Mouse (Mus musculus) lung, adult 2 months (tissue): ENCODE results near the gene Hoxa10.

ENCODE experiments used
- CTCF ChIP-seq: fragments of 200-500 bp; IDR thresholded peaks from 2 replicates; pipeline ENCODE4 v1.5.1; 2011; ENCODE audit warnings: mild to moderate bottlenecking, low read length, control low read depth; ENCODE audit not compliant: insufficient read depth
- POLR2A ChIP-seq: fragments of 200-500 bp; IDR thresholded peaks from 2 replicates; pipeline ENCODE4 v1.6.1; 2011; ENCODE audit warnings: low read depth, mild to moderate bottlenecking, control low read depth, low read length, borderline replicate concordance; ENCODE audit errors: extremely low read depth

DNA sequence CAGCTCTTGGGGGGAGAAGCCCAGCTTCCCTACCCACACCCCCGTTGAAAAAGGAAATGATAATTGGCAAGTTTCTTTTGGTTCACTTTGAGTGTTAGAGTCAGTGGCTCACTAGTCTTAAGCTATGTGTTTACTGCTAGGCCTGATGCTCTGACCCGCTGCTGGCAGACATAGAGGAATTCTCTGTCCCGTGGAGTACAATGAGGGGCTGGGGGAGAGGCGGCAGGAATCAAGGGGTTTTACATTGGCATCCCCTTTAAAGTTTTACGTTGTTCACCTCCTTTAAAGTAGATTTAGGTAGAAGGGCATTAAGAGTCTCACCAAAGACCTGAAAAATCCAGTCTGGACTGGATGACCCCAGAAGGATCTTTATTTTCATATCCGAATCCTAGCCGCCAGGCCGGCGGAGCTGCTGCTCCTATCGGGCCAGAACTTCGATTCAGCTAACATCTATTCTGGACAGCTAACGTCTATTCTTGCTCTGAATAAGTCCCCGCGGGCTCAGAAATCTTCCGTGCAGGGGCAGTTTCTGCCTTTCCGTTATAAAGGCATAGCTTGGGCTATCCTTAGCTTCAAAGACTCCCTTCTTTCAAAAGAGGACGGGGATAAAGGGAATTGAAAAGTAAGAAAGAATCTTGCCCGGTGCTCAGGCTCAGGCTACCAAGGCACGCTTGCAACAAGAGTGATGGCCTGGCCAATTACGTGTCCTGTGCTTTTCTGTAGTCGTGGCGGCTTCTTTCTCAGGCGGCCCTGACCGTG is 11.5 kb upstream of the Hoxa10 start:
- no peak for TF ChIP-seq POLR2A
- no peak for TF ChIP-seq CTCF
